Mouse (Mus musculus): ENCODE data around the gene Aldh1b1.

Gene Aldh1b1

DNA sequence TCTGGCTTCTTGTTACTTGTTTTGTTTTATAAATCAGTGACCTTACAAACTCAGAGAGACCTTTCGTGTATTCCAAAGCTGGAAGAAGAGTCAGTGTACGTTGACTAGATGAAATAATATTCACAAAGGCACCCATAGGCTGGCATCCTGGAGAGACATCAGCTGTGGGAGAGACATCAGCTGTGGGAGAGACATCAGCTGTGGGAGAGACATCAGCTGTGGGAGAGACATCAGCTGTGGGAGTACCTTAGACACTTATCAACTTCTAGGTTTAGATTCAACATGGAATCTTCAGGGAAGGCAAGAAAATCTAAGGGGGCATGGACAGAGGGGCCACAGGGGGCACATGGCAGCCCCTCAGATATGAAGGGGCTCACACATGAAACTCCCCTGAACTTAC is 47.4 kb downstream of the Aldh1b1 start:
- Histone ChIP-seq H3K36me3 (ENCODE audit: insufficient read depth, low read length) (no peaks in the 10 kb centered on the region), H3K9me3 (ENCODE audit: low read length) (peaks cover 16% of the 10 kb centered on the region), H3K4me1 (replicated peaks; ENCODE audit: low read depth, low read length) (peaks cover 26% of the 10 kb centered on the region), H3K4me3 (replicated peaks; ENCODE audit: low read length) (no peak overlapping the region), H3K27me3 (ENCODE audit: insufficient read depth, low read length) (peaks cover 44% of the 10 kb centered on the region)
- TF ChIP-seq NANOG (IDR thresholded peaks at IDR 0.05; ENCODE audit: borderline replicate concordance, low read length) = no peak
- TF ChIP-seq CTCF (conservative IDR thresholded peaks at IDR 0.05; ENCODE audit: low read length) = no peak
- TF ChIP-seq POU5F1 (IDR thresholded peaks at IDR 0.05; ENCODE audit: borderline replicate concordance, low read length) = no peak

DNA sequence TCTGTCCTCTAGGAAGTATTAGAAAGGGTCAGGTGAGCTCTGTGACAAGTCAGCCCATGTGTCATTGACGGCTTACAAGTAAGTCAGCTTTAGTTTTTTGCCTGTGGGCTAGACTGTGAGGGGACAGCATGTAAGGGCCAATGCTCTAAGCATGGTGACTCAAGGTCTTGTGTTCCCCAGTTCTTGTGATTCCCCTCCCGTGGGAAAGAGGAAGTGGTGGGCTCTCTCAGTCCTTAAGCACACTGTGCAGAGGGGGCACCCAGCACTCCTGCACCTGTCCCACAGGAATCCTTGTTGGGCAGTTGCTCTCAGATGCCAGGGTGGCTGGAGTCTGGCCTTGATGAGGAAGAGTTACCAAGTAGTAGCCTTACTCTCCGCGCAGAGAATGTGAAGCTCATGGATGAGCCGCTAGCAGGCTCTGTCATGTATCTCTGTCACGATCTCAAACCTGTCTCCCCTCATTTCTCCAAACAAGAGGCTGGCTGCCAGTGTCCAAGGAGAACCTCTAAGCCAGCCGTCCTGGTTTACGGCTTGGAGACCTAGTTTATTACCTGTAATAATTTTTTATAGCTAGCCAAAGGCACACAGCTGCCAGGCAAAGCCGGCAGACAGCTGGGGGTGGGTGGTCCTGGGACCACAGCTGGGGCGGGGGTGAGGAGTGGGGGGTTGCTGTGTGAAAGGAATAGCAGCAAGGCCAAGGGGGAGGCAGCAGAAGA is 49.4 kb downstream of the Aldh1b1 start, which contains the start of gene Stra6l:
TSS of gene Stra6l (plus strand) at position 556 of the 716 bp plus-strand sequence.
- H3K9me3 ChIP-seq (ENCODE audit: low read length) = no peaks in the 10 kb centered on the region
- H3K27me3 ChIP-seq (ENCODE audit: insufficient read depth, low read length) = peaks cover 55% of the 10 kb centered on the region
- no peak for TF ChIP-seq POU5F1 (IDR thresholded peaks at IDR 0.05; ENCODE audit: borderline replicate concordance, low read length)
- TF ChIP-seq NANOG (IDR thresholded peaks at IDR 0.05; ENCODE audit: borderline replicate concordance, low read length) = no peak
- no peak for TF ChIP-seq CTCF (conservative IDR thresholded peaks at IDR 0.05; ENCODE audit: low read length)
- H3K4me1 ChIP-seq (replicated peaks; ENCODE audit: low read depth, low read length) = peaks cover 38% of the 10 kb centered on the region
- H3K36me3 ChIP-seq (ENCODE audit: insufficient read depth, low read length) = no peaks in the 10 kb centered on the region
- peak within 1 kb of the TSS; percentile 45 for H3K4me3 ChIP-seq (replicated peaks; ENCODE audit: low read length)

DNA sequence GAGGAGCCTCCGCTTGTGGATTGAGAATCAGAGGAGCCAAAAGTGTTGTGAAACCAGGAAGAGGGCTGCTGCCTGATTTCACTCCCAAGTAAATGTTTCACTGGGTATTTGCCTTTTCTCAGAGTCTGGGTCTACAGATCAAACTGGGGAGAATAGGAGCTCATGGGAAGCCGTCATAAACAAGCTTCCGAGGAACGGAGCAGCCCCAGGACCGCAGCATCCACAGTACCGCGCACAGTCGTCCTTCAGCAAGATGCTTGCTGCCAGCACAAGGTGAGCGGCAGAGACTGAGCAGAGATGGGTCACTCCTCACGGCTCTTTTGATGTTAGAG is 50.0 kb downstream of the Aldh1b1 start:
- H3K4me3 ChIP-seq (replicated peaks; ENCODE audit: low read length) = peak overlapping the region; percentile 45
- no peaks in the 10 kb centered on the region for H3K9me3 ChIP-seq (ENCODE audit: low read length)
- TF ChIP-seq POU5F1 (IDR thresholded peaks at IDR 0.05; ENCODE audit: borderline replicate concordance, low read length) (no peak), CTCF (conservative IDR thresholded peaks at IDR 0.05; ENCODE audit: low read length) (no peak), NANOG (IDR thresholded peaks at IDR 0.05; ENCODE audit: borderline replicate concordance, low read length) (no peak)
- H3K36me3 ChIP-seq (ENCODE audit: insufficient read depth, low read length) = no peaks in the 10 kb centered on the region
- H3K4me1 ChIP-seq (replicated peaks; ENCODE audit: low read depth, low read length) = peaks cover 38% of the 10 kb centered on the region
- peaks cover 58% of the 10 kb centered on the region for H3K27me3 ChIP-seq (ENCODE audit: insufficient read depth, low read length)

GRCm38 (mm10) chr4:45849419-45849818 is 50.6 kb downstream of the Aldh1b1 start:
- Histone ChIP-seq H3K4me3 (replicated peaks; ENCODE audit: low read length) (no peak overlapping the region), H3K27me3 (ENCODE audit: insufficient read depth, low read length) (peaks cover 62% of the 10 kb centered on the region), H3K36me3 (ENCODE audit: insufficient read depth, low read length) (no peaks in the 10 kb centered on the region), H3K4me1 (replicated peaks; ENCODE audit: low read depth, low read length) (peaks cover 38% of the 10 kb centered on the region), H3K9me3 (ENCODE audit: low read length) (no peaks in the 10 kb centered on the region)
- 0 out of 2 replicates have a peak, but pooled peaks have one; percentile 11 for TF ChIP-seq NANOG (IDR thresholded peaks at IDR 0.05; ENCODE audit: borderline replicate concordance, low read length)
- TF ChIP-seq POU5F1 (IDR thresholded peaks at IDR 0.05; ENCODE audit: borderline replicate concordance, low read length) = no peak

- peaks cover 37% of the 10 kb centered on the region for H3K4me1 ChIP-seq (replicated peaks; ENCODE audit: low read depth, low read length)
- H3K27me3 ChIP-seq (ENCODE audit: insufficient read depth, low read length) = peaks cover 51% of the 10 kb centered on the region
- no peaks in the 10 kb centered on the region for H3K9me3 ChIP-seq (ENCODE audit: low read length)
- H3K4me3 ChIP-seq (replicated peaks; ENCODE audit: low read length) = no peak overlapping the region
- no peaks in the 10 kb centered on the region for H3K36me3 ChIP-seq (ENCODE audit: insufficient read depth, low read length)
- TF ChIP-seq NANOG (IDR thresholded peaks at IDR 0.05; ENCODE audit: borderline replicate concordance, low read length) = no peak
- no peak for TF ChIP-seq POU5F1 (IDR thresholded peaks at IDR 0.05; ENCODE audit: borderline replicate concordance, low read length)
- TF ChIP-seq CTCF (conservative IDR thresholded peaks at IDR 0.05; ENCODE audit: low read length) = no peak
Measured at GRCm38 (mm10) chr4:45851640-45852051, 52.8 kb downstream of the Aldh1b1 start.

GRCm38 (mm10) chr4:45853496-45854246 is 54.8 kb downstream of the Aldh1b1 start:
- H3K9me3 ChIP-seq (ENCODE audit: low read length) = no peaks in the 10 kb centered on the region
- peaks cover 31% of the 10 kb centered on the region for H3K4me1 ChIP-seq (replicated peaks; ENCODE audit: low read depth, low read length)
- H3K4me3 ChIP-seq (replicated peaks; ENCODE audit: low read length) = no peak overlapping the region
- peaks cover 46% of the 10 kb centered on the region for H3K27me3 ChIP-seq (ENCODE audit: insufficient read depth, low read length)
- H3K36me3 ChIP-seq (ENCODE audit: insufficient read depth, low read length) = no peaks in the 10 kb centered on the region
- TF ChIP-seq NANOG (IDR thresholded peaks at IDR 0.05; ENCODE audit: borderline replicate concordance, low read length) = no peak
- no peak for TF ChIP-seq CTCF (conservative IDR thresholded peaks at IDR 0.05; ENCODE audit: low read length)
- no peak for TF ChIP-seq POU5F1 (IDR thresholded peaks at IDR 0.05; ENCODE audit: borderline replicate concordance, low read length)

Measured in E14TG2a.4 (cell line).